Mouse (Mus musculus): Measurements from ENCODE around the gene AI661453. TPM values are rescaled to one million over a fixed set of nuclear protein-coding genes. Genes with fewer than 3 reads are reported as not detected.

Gene AI661453
- total RNA-seq, 1 experiment = 2.2 TPM

DNA sequence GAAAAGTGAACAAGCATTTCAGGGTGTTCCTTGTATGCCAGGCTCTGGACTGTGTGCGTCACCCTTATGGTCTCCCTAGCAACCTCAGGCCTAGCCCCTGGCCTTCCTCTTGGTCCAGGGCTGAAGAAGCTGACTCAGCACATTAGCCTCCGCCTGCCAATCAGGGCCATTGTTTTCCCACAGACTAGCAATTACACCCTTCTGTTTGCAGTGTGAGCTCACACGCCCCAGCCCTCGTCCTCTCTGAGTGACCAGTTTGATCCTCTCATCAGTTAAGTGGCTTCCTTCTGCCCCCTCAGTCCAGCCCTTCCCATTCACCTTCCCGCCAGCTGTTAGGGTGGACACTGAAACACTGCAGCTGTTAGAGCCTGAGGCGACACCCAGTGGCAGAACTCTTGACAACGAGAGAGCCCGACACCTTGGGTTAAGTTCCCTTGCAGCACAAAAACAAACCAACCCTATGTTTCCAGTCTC, 7.5 kb upstream of the AI661453 start:
- no peak overlapping the region for H3K27ac ChIP-seq (ENCODE audit: insufficient read depth, low read depth, low read length, poor library complexity, severe bottlenecking)
- H3K9ac ChIP-seq (ENCODE audit: insufficient read depth, low read depth, low read length, poor library complexity, severe bottlenecking) = no peak overlapping the region
- peaks cover 0 to 2% of the 10 kb centered on the region in 2 experiments; a peak in 1 of 4 replicates for H3K4me1 ChIP-seq (ENCODE audit: control insufficient read depth in 2 of 2, insufficient read depth in 2 of 2, low read length in 2 of 2, poor library complexity in 1 of 2)
- no peak for TF ChIP-seq ZNF384 (IDR thresholded peaks at IDR 0.05; ENCODE audit: low read depth, low read length)
- TF ChIP-seq MAFK (IDR thresholded peaks at IDR 0.05; ENCODE audit: insufficient read depth, low read depth, low read length) = no peak
- no peak for TF ChIP-seq HCFC1 (IDR thresholded peaks at IDR 0.05; ENCODE audit: borderline replicate concordance, insufficient read depth, low read length)
- no peak for TF ChIP-seq ZC3H11A (IDR thresholded peaks at IDR 0.05; ENCODE audit: borderline replicate concordance, low read depth, low read length)
- TF ChIP-seq CHD2 (IDR thresholded peaks at IDR 0.05; ENCODE audit: low read depth, low read length) = no peak
- no peak overlapping the region for H3K4me3 ChIP-seq (ENCODE audit: insufficient read depth in 1 of 2, low read depth in 1 of 2, low read length in 2 of 2, poor library complexity in 1 of 2, severe bottlenecking in 1 of 2)
- in situ Hi-C loops (cut with MboI; ENCODE audit: low sequenced_read_pairs in 2 of 2, unreplicated experiment in 2 of 2) = no loop called here
- DNase-seq (ENCODE audit: low read depth, low spot score) = no peak
- H3K36me3 ChIP-seq (ENCODE audit: control insufficient read depth, insufficient read depth, low read length, poor library complexity, severe bottlenecking) = no peaks in the 10 kb centered on the region
- no peaks in the 10 kb centered on the region for H3K9me3 ChIP-seq (ENCODE audit: control insufficient read depth, insufficient read depth, low read depth, low read length)

DNA sequence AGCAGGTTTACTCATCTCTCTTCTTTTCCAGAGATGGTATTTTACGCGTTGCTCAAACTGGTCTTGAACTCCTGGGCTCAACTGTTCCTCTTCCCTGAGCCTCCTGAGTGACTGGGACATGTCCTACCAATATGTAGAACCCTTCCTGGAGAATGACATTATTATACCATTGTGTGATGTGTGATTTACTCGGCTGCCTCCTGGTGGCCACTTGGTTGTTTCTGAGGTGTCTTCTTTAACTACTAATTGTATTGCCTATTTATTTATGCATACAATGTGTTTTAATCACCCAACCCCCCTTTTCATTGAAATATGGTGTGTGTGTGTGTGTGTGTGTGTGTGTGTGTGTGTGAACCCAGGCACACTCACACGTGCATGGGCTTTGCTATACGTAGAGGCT, 5.6 kb upstream of the AI661453 start:
- Histone ChIP-seq H3K36me3 (ENCODE audit: control insufficient read depth, insufficient read depth, low read length, poor library complexity, severe bottlenecking) (no peaks in the 10 kb centered on the region), H3K27ac (ENCODE audit: insufficient read depth, low read depth, low read length, poor library complexity, severe bottlenecking) (no peak overlapping the region), H3K9me3 (ENCODE audit: control insufficient read depth, insufficient read depth, low read depth, low read length) (no peaks in the 10 kb centered on the region), H3K9ac (ENCODE audit: insufficient read depth, low read depth, low read length, poor library complexity, severe bottlenecking) (no peak overlapping the region), H3K4me1 (ENCODE audit: control insufficient read depth in 2 of 2, insufficient read depth in 2 of 2, low read length in 2 of 2, poor library complexity in 1 of 2) (peaks cover 0 to 2% of the 10 kb centered on the region in 2 experiments; a peak in 1 of 4 replicates), H3K4me3 (ENCODE audit: insufficient read depth in 1 of 2, low read depth in 1 of 2, low read length in 2 of 2, poor library complexity in 1 of 2, severe bottlenecking in 1 of 2) (no peak overlapping the region)
- in situ Hi-C loops (cut with MboI; ENCODE audit: low sequenced_read_pairs in 2 of 2, unreplicated experiment in 2 of 2) = no loop called here
- no peak for DNase-seq (ENCODE audit: low read depth, low spot score)
- TF ChIP-seq CHD2 (IDR thresholded peaks at IDR 0.05; ENCODE audit: low read depth, low read length) = no peak
- no peak for TF ChIP-seq ZNF384 (IDR thresholded peaks at IDR 0.05; ENCODE audit: low read depth, low read length)
- TF ChIP-seq HCFC1 (IDR thresholded peaks at IDR 0.05; ENCODE audit: borderline replicate concordance, insufficient read depth, low read length) = no peak
- no peak for TF ChIP-seq ZC3H11A (IDR thresholded peaks at IDR 0.05; ENCODE audit: borderline replicate concordance, low read depth, low read length)
- no peak for TF ChIP-seq MAFK (IDR thresholded peaks at IDR 0.05; ENCODE audit: insufficient read depth, low read depth, low read length)

DNA sequence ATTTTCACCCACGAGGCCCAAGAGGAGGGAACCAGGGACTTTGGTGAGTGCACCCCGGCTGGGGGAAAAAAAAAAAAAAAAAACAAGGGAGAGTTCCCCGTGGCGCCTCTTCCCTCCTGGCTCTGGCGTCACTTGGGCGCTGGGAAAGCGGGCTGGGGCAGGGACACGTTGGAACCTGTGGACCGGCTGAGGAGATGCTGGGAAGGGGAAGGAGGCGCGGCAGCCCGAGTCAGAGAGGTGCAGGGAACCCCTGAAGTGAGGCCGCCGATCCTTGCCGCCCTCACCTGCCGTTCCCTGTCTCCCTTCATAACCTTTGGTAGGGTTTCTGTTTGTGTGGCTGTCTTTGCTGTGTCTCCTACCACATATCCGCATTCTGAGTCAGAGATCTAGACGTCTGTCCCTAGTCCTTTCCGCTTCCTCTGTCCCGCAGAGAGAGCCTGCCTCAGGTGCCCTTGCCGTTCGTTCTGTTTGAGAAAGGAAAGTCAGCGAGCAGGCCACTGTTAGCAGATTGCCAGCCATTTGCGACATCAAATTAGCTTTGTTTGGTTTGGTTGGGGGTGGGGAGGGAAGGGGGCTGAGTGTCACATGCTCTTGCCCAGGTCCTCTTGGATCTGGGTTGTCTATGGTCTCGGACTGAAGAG, 612 bp downstream of the AI661453 start, which contains the start of gene 1700001C19Rik:
1700001C19Rik (minus strand) TSS at position 470 of the 641 bp plus-strand sequence.
- no peaks in the 10 kb centered on the region for H3K36me3 ChIP-seq (ENCODE audit: control insufficient read depth, insufficient read depth, low read length, poor library complexity, severe bottlenecking)
- no peak for TF ChIP-seq ZC3H11A (IDR thresholded peaks at IDR 0.05; ENCODE audit: borderline replicate concordance, low read depth, low read length)
- peak; percentile 93 for TF ChIP-seq ZNF384 (IDR thresholded peaks at IDR 0.05; ENCODE audit: low read depth, low read length)
- H3K4me3 ChIP-seq (ENCODE audit: insufficient read depth in 1 of 2, low read depth in 1 of 2, low read length in 2 of 2, poor library complexity in 1 of 2, severe bottlenecking in 1 of 2) = peak within 1 kb of the TSS; percentile 71 to 76
- in situ Hi-C loops (cut with MboI; ENCODE audit: low sequenced_read_pairs in 2 of 2, unreplicated experiment in 2 of 2) = no loop called here
- H3K4me1 ChIP-seq (ENCODE audit: control insufficient read depth in 2 of 2, insufficient read depth in 2 of 2, low read length in 2 of 2, poor library complexity in 1 of 2) = peaks cover 0 to 29% of the 10 kb centered on the region in 2 experiments; a peak in 2 of 4 replicates
- H3K9ac ChIP-seq (ENCODE audit: insufficient read depth, low read depth, low read length, poor library complexity, severe bottlenecking) = peak within 1 kb of the TSS; percentile 59
- H3K27ac ChIP-seq (ENCODE audit: insufficient read depth, low read depth, low read length, poor library complexity, severe bottlenecking) = no peak within 1 kb of the TSS
- DNase-seq (ENCODE audit: low read depth, low spot score) = no peak
- H3K9me3 ChIP-seq (ENCODE audit: control insufficient read depth, insufficient read depth, low read depth, low read length) = no peaks in the 10 kb centered on the region

DNA sequence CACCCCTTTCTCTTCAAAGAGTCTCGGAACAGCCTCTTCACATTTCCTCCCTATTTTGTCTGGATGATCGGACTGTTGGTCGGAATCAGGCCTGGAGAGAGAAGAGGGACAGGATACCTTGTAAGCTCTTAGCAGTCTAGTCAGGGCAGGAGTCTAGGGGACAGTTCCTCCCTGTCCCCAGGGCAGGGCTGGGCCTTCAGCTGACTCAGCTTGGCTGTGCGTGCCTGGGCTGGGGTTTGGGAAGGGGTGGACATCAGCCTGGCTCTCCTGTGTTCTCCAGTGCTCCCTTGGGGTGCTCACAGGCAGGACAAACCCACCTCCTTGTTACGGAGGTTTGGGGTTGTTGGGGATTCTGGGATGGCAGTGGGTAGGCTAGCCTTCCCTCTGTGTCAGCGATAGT, 2.2 kb downstream of the AI661453 start:
- H3K36me3 ChIP-seq (ENCODE audit: control insufficient read depth, insufficient read depth, low read length, poor library complexity, severe bottlenecking) = no peaks in the 10 kb centered on the region
- peaks cover 0 to 29% of the 10 kb centered on the region in 2 experiments; a peak in 2 of 4 replicates for H3K4me1 ChIP-seq (ENCODE audit: control insufficient read depth in 2 of 2, insufficient read depth in 2 of 2, low read length in 2 of 2, poor library complexity in 1 of 2)
- DNase-seq (ENCODE audit: low read depth, low spot score) = no peak
- in situ Hi-C loops (cut with MboI; ENCODE audit: low sequenced_read_pairs in 2 of 2, unreplicated experiment in 2 of 2) = no loop called here
- no peak overlapping the region for H3K27ac ChIP-seq (ENCODE audit: insufficient read depth, low read depth, low read length, poor library complexity, severe bottlenecking)
- H3K4me3 ChIP-seq (ENCODE audit: insufficient read depth in 1 of 2, low read depth in 1 of 2, low read length in 2 of 2, poor library complexity in 1 of 2, severe bottlenecking in 1 of 2) = no peak overlapping the region
- TF ChIP-seq CHD2 (IDR thresholded peaks at IDR 0.05; ENCODE audit: low read depth, low read length) (no peak), ZC3H11A (IDR thresholded peaks at IDR 0.05; ENCODE audit: borderline replicate concordance, low read depth, low read length) (no peak), ZNF384 (IDR thresholded peaks at IDR 0.05; ENCODE audit: low read depth, low read length) (no peak), MAFK (IDR thresholded peaks at IDR 0.05; ENCODE audit: insufficient read depth, low read depth, low read length) (0 out of 2 replicates have a peak, but pooled peaks have one; percentile 9), HCFC1 (IDR thresholded peaks at IDR 0.05; ENCODE audit: borderline replicate concordance, insufficient read depth, low read length) (no peak)
- no peaks in the 10 kb centered on the region for H3K9me3 ChIP-seq (ENCODE audit: control insufficient read depth, insufficient read depth, low read depth, low read length)
- H3K9ac ChIP-seq (ENCODE audit: insufficient read depth, low read depth, low read length, poor library complexity, severe bottlenecking) = no peak overlapping the region
